Mouse (Mus musculus) kidney, postnatal 4 days (tissue): ENCODE measurements around the gene Tas2r115.
"Not testable (repeated sequence)": the region's sequence is repeated elsewhere in the genome, so short reads cannot be mapped to it uniquely, and the experiment has no call there.

Experiments used
- DNase-seq, 2 experiments: peaks; one replicate each; pipeline ENCODE4 v3.0.0; 2021; ENCODE audit warnings: mixed read lengths in 2 of 2

The Tas2r115 gene

DNA sequence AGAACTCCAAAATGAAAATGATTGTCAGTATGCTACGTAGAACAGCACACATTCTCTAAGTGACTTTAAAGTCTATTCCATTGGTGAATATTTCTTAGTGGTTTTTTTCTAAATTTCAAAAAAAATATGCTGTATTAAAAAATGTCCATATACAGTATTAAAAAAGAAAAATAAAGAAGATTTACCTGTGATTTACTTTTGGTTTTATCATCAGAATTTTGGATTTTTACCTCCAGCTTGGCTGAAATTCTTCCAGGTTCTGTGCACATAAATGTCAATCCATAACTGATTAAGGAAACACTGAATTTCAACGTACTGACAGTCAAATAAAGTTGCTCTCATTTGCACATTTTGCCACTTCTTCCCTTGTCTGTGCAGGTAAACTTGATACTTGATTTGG, at the start of gene Tas2r115:
Gene Tas2r115, minus strand, starts transcription at position 101 of the 400 bp plus-strand sequence.
- no peak for DNase-seq

DNA sequence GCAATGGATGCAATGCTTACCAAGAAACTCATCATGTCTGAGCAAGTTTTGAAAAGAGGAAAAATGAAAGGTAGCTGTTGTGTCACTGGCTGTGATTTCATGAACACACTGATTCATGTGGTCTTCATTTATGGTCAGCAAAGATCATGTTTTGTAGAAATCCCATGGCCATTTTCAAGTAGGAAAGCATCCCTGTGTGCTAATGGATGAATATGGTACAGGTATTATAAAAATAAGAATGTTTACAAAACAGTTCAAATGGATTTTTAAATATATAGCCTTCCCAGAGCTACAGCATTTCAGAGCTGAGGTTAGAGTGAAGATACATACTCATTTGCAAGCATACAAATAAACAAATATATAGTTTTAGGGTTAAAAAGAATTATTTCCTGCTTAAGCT, 40.2 kb upstream of the Tas2r115 start, which contains the start of gene Tas2r136:
Gene Tas2r136, minus strand, starts transcription at position 101 of the 400 bp plus-strand sequence.
- DNase-seq: no peak

DNA sequence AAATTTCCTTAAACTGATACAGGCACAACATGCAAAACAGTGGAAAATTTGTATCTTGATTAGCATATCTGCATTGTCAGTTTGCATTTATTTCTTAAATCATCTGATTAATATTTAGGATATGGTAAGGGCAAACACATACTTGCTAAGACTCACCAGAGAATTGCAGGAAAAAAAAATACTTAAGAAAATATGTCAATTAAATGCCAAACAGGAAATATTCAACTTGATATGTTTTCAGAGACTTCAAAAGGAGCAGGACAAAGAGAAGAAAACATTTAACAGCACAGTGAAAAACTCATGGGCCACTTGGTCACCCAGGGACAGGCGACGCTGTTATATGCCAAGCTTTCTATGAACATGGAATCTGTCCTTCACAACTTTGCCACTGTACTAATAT, 24.0 kb upstream of the Tas2r115 start, which contains the start of gene Tas2r102:
Gene Tas2r102, plus strand, starts transcription at position 301 of the 400 bp plus-strand sequence.
- DNase-seq: no peak

DNA sequence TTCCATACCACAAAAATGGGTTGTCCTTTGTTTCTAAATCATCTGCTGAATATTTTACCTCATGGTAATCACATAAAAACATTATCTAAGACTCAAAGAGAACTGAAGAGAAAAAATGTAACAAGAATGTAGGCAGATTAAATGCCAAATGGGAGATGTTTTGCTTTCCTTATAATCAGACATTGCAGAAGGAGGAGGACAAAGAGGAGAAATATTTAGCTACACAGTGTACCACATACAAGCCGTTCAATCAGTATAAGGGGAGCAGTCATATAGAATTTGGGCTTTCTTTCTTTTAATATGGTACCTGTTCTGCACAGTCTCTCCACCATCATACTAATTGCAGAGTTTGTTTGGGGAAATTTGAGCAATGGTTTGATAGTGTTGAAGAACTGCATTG, 16.6 kb upstream of the Tas2r115 start, which contains the start of gene Tas2r124:
Gene Tas2r124, plus strand, starts transcription at position 301 of the 400 bp plus-strand sequence.
- no peak for DNase-seq

DNA sequence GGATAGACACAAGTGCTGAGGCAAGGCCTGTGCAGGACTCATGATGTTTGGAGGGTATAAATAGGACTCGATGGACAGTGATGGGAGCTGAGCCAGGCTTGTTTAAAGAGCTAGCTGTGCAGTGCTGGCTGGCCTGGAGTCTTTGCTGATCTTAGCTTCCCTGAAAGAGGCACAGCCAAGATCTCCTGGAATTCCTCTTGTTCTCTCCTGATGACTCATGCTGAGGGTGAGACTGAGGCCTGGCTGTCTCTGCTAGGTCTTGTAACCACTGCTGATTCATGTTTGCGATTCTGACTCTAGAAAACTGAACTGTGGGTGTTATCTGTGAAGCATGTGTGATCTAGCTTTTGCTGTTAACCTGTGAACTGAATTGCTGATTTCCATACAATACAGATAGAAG, 12.4 kb upstream of the Tas2r115 start:
- peak in 1 of 2 experiments; percentile 1 for DNase-seq

DNA sequence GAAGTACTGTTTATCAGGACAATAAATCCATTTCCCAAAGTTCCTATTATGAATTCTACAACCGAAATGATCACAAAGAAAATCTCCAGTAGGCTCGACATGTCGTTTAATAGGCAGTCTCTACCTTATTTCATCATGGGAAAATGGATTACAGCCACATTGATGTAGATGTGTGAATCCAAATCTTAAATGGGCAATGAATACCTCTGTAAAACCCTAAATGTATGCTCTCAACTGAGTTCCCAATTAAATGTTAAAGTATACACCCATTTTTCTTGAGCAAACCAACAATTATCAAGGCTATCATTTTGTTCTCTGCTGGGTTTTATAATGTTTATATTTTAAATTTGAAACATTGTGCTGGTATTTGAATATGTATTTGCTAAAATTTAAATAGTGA, 26.0 kb downstream of the Tas2r115 start, which contains the start of gene Tas2r122:
Gene Tas2r122, minus strand, starts transcription at position 101 of the 400 bp plus-strand sequence.
- no peak for DNase-seq

DNA sequence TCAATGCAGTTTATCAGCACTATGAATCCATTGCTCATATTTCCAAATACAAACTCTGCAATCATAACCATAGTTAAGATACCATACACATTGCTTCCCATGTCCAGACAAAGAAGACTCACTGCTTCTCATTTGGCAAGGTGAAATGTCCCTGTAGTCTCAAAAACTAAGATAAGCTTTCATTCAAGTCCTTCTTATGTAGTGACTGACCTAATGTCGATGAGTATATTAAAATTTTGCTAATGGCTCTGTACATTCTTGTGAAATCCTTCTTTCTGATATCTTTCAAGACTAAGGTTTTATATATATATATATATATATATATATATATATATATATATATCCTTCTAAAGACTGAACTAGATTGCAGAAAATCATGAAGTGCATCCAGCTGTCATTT, 36.9 kb downstream of the Tas2r115 start, which contains the start of gene Tas2r121:
Gene Tas2r121, minus strand, starts transcription at position 101 of the 400 bp plus-strand sequence.
- no peak for DNase-seq

DNA sequence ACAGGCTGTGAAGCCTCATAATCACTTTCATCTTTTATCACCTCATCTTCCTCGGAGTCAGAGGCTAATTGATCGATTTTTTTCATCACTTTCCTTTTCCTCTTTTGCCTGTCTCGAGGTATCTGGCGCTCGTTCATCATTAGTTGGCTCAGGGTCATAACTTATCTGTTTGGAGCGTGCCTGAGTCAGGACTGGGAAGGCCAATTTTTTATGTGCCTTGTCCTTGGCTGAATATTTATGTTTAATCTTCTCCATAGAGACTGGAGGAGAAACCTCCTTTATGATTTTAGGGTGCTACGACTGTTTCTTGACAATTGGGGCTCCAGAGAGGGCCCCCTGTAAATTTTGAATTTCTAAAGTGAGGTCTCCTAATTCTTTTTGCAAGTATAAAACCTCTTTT, 46.2 kb downstream of the Tas2r115 start:
- not testable (repeated sequence) for DNase-seq
